In genomic region chr11:70030651-70031320, GRCm38 (mm10) we compare ENCODE assay signal across 18 mouse cellular contexts. TPM values are rescaled to one million over a fixed set of nuclear protein-coding genes. Genes with fewer than 3 reads are reported as not detected.
DNase-seq lines count a peak whose midpoint lies in the region; ATAC-seq and TF ChIP-seq lines count a peak whose summit lies in the region.
"Had no signal": no experiment of that assay in that cellular context is flagged by ENCODE, and none has a peak within 500 bp of the region (broad histone marks: within the 10 kb centered on the region; RNA-seq: fewer than 3 reads in every experiment).

No protein-coding gene starts in this region.

- no peaks in the 10 kb centered on the region for H3K9me3 ChIP-seq in CH12.LX (replicated peaks; ENCODE audit: low read length)
- no peaks in the 10 kb centered on the region for H3K9me3 ChIP-seq in forebrain, embryonic 14.5 days (replicated peaks; ENCODE audit: control insufficient read depth, low read length)
- H3K9me3 ChIP-seq in hindbrain, embryonic 15.5 days = no peaks in the 10 kb centered on the region
- H3K9me3 ChIP-seq in midbrain, embryonic 15.5 days = no peaks in the 10 kb centered on the region
- no peaks in the 10 kb centered on the region for H3K9me3 ChIP-seq in stomach, postnatal 0 days (ENCODE audit: control insufficient read depth, low read length)
- H3K9me3 ChIP-seq: liver, embryonic 12.5 days had no signal

- H3K4me3 ChIP-seq in CH12.LX (replicated peaks in 1 of 3; ENCODE audit: low read depth in 2 of 3, low read length in 2 of 3, poor library complexity in 1 of 3) = peak overlapping the region in 1 of 3 experiments; percentile 56
- H3K4me3 ChIP-seq in forebrain, embryonic 14.5 days (ENCODE audit: low read depth, low read length) = peak overlapping the region; percentile 31
- no peak overlapping the region for H3K4me3 ChIP-seq in hindbrain, embryonic 15.5 days
- peak overlapping the region; percentile 39 for H3K4me3 ChIP-seq in midbrain, embryonic 15.5 days
- no peak overlapping the region for H3K4me3 ChIP-seq in stomach, postnatal 0 days (ENCODE audit: low read depth, low read length)
- H3K4me3 ChIP-seq: liver, embryonic 12.5 days had no signal

- in situ Hi-C loops in CH12.LX (cut with MboI; ENCODE audit: low pct_ligation_motif_present, low pct_unique_long_range_greater_than_20kb, low sequenced_read_pairs) = no loop called here

- peaks cover 19 to 32% of the 10 kb centered on the region in 2 experiments for H3K4me1 ChIP-seq in CH12.LX (ENCODE audit: control insufficient read depth in 1 of 2, insufficient read depth in 2 of 2)
- H3K4me1 ChIP-seq in forebrain, embryonic 14.5 days (ENCODE audit: control insufficient read depth, insufficient read depth, low read length) = peaks cover 43% of the 10 kb centered on the region
- H3K4me1 ChIP-seq in hindbrain, embryonic 15.5 days (replicated peaks) = peaks cover 50% of the 10 kb centered on the region
- H3K4me1 ChIP-seq in midbrain, embryonic 15.5 days = peaks cover 55% of the 10 kb centered on the region
- peaks cover 7% of the 10 kb centered on the region; the same call in 1 of the 2 replicates for H3K4me1 ChIP-seq in stomach, postnatal 0 days (replicated peaks; ENCODE audit: control insufficient read depth, insufficient read depth)

- TF ChIP-seq POLR2A in CH12.LX (IDR thresholded peaks at IDR 0.05; ENCODE audit: low read depth, low read length) = no peak

- H3K4me2 ChIP-seq in CH12.LX (ENCODE audit: insufficient read depth, low read depth, poor library complexity, severe bottlenecking) = peak overlapping the region; percentile 53
- peak overlapping the region; percentile 59 for H3K4me2 ChIP-seq in forebrain, embryonic 14.5 days (ENCODE audit: low read length)
- peak overlapping the region; percentile 66 for H3K4me2 ChIP-seq in hindbrain, embryonic 15.5 days
- H3K4me2 ChIP-seq in midbrain, embryonic 15.5 days = peak overlapping the region; percentile 66
- H3K4me2 ChIP-seq in stomach, postnatal 0 days (replicated peaks; ENCODE audit: low read depth) = no peak overlapping the region
- H3K4me2 ChIP-seq: liver, embryonic 12.5 days had no signal

- ATAC-seq in forebrain, embryonic 14.5 days = no peak
- ATAC-seq in hindbrain, embryonic 15.5 days (ENCODE audit: low FRiP score, low read depth) = no peak
- ATAC-seq in midbrain, embryonic 15.5 days (replicated peaks) = no peak
- ATAC-seq in stomach, postnatal 0 days (ENCODE audit: low FRiP score, low TSS enrichment) = no peak
- ATAC-seq: liver, embryonic 12.5 days; Patski had no signal

- 93% methylated on average over 28 of the region's 28 CpGs for WGBS in forebrain, embryonic 14.5 days
- 84% methylated on average over 28 of the region's 28 CpGs for WGBS in hindbrain, embryonic 15.5 days
- 92% methylated on average over 28 of the region's 28 CpGs for WGBS in midbrain, embryonic 15.5 days
- 93% methylated on average over 28 of the region's 28 CpGs for whole genome bisulfite sequencing in stomach, postnatal 0 days

- TF ChIP-seq EP300 in CH12.LX (IDR thresholded peaks at IDR 0.05; ENCODE audit: low read length) = no peak
- TF ChIP-seq EP300 in stomach, postnatal 0 days (optimal IDR thresholded peaks at IDR 0.05) = no peak

- H3K9ac ChIP-seq in CH12.LX (ENCODE audit: insufficient read depth, low read depth) = peak overlapping the region; percentile 21; the same call in 1 of the 2 replicates
- H3K9ac ChIP-seq in forebrain, embryonic 14.5 days (ENCODE audit: low read length) = peak overlapping the region; percentile 59
- H3K9ac ChIP-seq in hindbrain, embryonic 15.5 days = peak overlapping the region; percentile 50; the same call in 1 of the 2 replicates
- peak overlapping the region; percentile 40; the same call in 1 of the 2 replicates for H3K9ac ChIP-seq in midbrain, embryonic 15.5 days
- H3K9ac ChIP-seq in stomach, postnatal 0 days (ENCODE audit: low read length) = no peak overlapping the region
- H3K9ac ChIP-seq: liver, embryonic 12.5 days had no signal

- no peak for TF ChIP-seq RAD21 in CH12.LX (IDR thresholded peaks at IDR 0.05; ENCODE audit: low read depth, low read length)

- H3K27me3 ChIP-seq in CH12.LX (replicated peaks) = peaks cover 3% of the 10 kb centered on the region
- H3K27me3 ChIP-seq in forebrain, embryonic 14.5 days (replicated peaks; ENCODE audit: control insufficient read depth, insufficient read depth, low read length) = no peaks in the 10 kb centered on the region
- H3K27me3 ChIP-seq in hindbrain, embryonic 15.5 days = no peaks in the 10 kb centered on the region
- H3K27me3 ChIP-seq in midbrain, embryonic 15.5 days (replicated peaks) = no peaks in the 10 kb centered on the region
- H3K27me3 ChIP-seq in stomach, postnatal 0 days (ENCODE audit: control insufficient read depth, insufficient read depth, low read length) = no peaks in the 10 kb centered on the region
- H3K27me3 ChIP-seq: Patski had no signal

- H3K36me3 ChIP-seq in CH12.LX (replicated peaks in 1 of 2; ENCODE audit: control insufficient read depth in 1 of 2, insufficient read depth in 1 of 2, low read length in 1 of 2) = peaks cover 11 to 24% of the 10 kb centered on the region in 2 experiments
- peaks cover 43% of the 10 kb centered on the region for H3K36me3 ChIP-seq in forebrain, embryonic 14.5 days (ENCODE audit: control insufficient read depth, insufficient read depth, low read length)
- peaks cover 33% of the 10 kb centered on the region for H3K36me3 ChIP-seq in hindbrain, embryonic 15.5 days
- H3K36me3 ChIP-seq in midbrain, embryonic 15.5 days (replicated peaks) = peaks cover 28% of the 10 kb centered on the region
- H3K36me3 ChIP-seq in stomach, postnatal 0 days (ENCODE audit: control insufficient read depth, insufficient read depth, low read length) = peaks cover 7% of the 10 kb centered on the region

- dilution Hi-C loops in CH12.LX (cut with MboI; ENCODE audit: extremely low pct_ligation_motif_present, extremely low pct_unique_long_range_greater_than_20kb, low sequenced_read_pairs) = no loop called here

- H3K79me2 ChIP-seq in CH12.LX (replicated peaks; ENCODE audit: control insufficient read depth, extremely low read depth, insufficient read depth, poor library complexity, severe bottlenecking) = no peaks in the 10 kb centered on the region

- H3K27ac ChIP-seq in CH12.LX (ENCODE audit: insufficient read depth, low read depth) = no peak overlapping the region
- peak overlapping the region; percentile 98 for H3K27ac ChIP-seq in forebrain, embryonic 14.5 days (ENCODE audit: low read depth, low read length)
- H3K27ac ChIP-seq in hindbrain, embryonic 15.5 days (replicated peaks) = peak overlapping the region; percentile 96
- H3K27ac ChIP-seq in midbrain, embryonic 15.5 days = peak overlapping the region; percentile 98
- no peak overlapping the region for H3K27ac ChIP-seq in stomach, postnatal 0 days (replicated peaks)
- H3K27ac ChIP-seq: liver, embryonic 12.5 days had no signal

- TF ChIP-seq CTCF in CH12.LX (conservative IDR thresholded peaks at IDR 0.05 in 1 of 2, IDR thresholded peaks at IDR 0.05 in 1 of 2; ENCODE audit: low read depth in 2 of 2, low read length in 2 of 2) = no peak
- no peak for TF ChIP-seq CTCF in stomach, postnatal 0 days (IDR thresholded peaks at IDR 0.05; ENCODE audit: low read depth)

- DNase-seq in CH12.LX (ENCODE audit: extremely low read depth) = no peak
- no peak for DNase-seq in forebrain, embryonic 14.5 days (ENCODE audit: low spot score)
- DNase-seq in adrenal gland, adult 18-20 months (ENCODE audit: low spot score in 2 of 2) = no peak
- DNase-seq in frontal cortex, postnatal 25 days (ENCODE audit: low spot score in 2 of 2) = no peak
- no peak for DNase-seq in stomach, postnatal 0 days (ENCODE audit: low spot score)
- DNase-seq in urinary bladder, postnatal 14 days (ENCODE audit: low spot score) = no peak
- DNase-seq: cerebellum, postnatal 36 days; heart, postnatal 10 days; spleen, adult 18-20 months; thymus, postnatal 4 days had no signal

RNA-seq across cellular contexts. Expression of gene Dlg4, which starts 14.0 kb away (rescaled TPM):
- total RNA-seq in CH12.LX (2012; rRNA removed) (9.8 and 15.3 TPM in 2 replicates), CH12.LX (2014; rRNA removed) (6.1 and 7.3 TPM in 2 replicates)
- polyA plus RNA-seq in CH12.LX (2012; ENCODE audit: insufficient read length, low read depth) = 6.8 and 9.3 TPM in 2 replicates
- 19.3 and 21.0 TPM in 2 replicates for polyA plus RNA-seq in forebrain, embryonic 14.5 days (2014; fragmentation: Nextera tagmentation; extraction: Ambion mirVana)
- polyA plus RNA-seq in hindbrain, embryonic 15.5 days (2015; fragmentation: Nextera tagmentation; extraction: Ambion mirVana) = 23.8 and 24.1 TPM in 2 replicates
- 27.8 and 30.4 TPM in 2 replicates for polyA plus RNA-seq in midbrain, embryonic 15.5 days (2015; fragmentation: Nextera tagmentation; extraction: Ambion mirVana)
- 10 to 100 TPM; 24.6 to 33.0 TPM for total RNA-seq in adrenal gland, adult 18-20 months (2021)
- 2.6 and 3.9 TPM in 2 replicates for polyA plus RNA-seq in stomach, postnatal 0 days (2015; fragmentation: Nextera tagmentation; extraction: Ambion mirVana)

RNA-seq across cellular contexts. Expression of gene Acadvl, which starts 15.6 kb away (rescaled TPM):
- 137 and 148 TPM in 2 replicates for total RNA-seq in CH12.LX (2012; rRNA removed)
- 81.8 and 86.6 TPM in 2 replicates for total RNA-seq in CH12.LX (2014; rRNA removed)
- polyA plus RNA-seq in CH12.LX (2012; ENCODE audit: insufficient read length, low read depth) = 76.9 and 86.4 TPM in 2 replicates
- 53.3 and 58.4 TPM in 2 replicates for polyA plus RNA-seq in forebrain, embryonic 14.5 days (2014; fragmentation: Nextera tagmentation; extraction: Ambion mirVana)
- 58.0 and 62.2 TPM in 2 replicates for polyA plus RNA-seq in hindbrain, embryonic 15.5 days (2015; fragmentation: Nextera tagmentation; extraction: Ambion mirVana)
- polyA plus RNA-seq in midbrain, embryonic 15.5 days (2015; fragmentation: Nextera tagmentation; extraction: Ambion mirVana) = 57.2 and 57.6 TPM in 2 replicates
- total RNA-seq in adrenal gland, adult 18-20 months (2021) = 1,000 to 10,000 TPM in 1 of 2 experiments, 100 to 1,000 TPM in 1; 522 to 1,041 TPM
- 136 and 143 TPM in 2 replicates for polyA plus RNA-seq in stomach, postnatal 0 days (2015; fragmentation: Nextera tagmentation; extraction: Ambion mirVana)

RNA-seq across cellular contexts. Expression of gene Asgr1, which starts 23.1 kb away (rescaled TPM):
- total RNA-seq in CH12.LX (2012; rRNA removed) = not detected in 2 replicates
- not detected in 2 replicates for total RNA-seq in CH12.LX (2014; rRNA removed)
- not detected in 2 replicates for polyA plus RNA-seq in CH12.LX (2012; ENCODE audit: insufficient read length, low read depth)
- polyA plus RNA-seq in forebrain, embryonic 14.5 days (2014; fragmentation: Nextera tagmentation; extraction: Ambion mirVana) = 2.0 and 2.1 TPM in 2 replicates
- polyA plus RNA-seq in hindbrain, embryonic 15.5 days (2015; fragmentation: Nextera tagmentation; extraction: Ambion mirVana) = 2.8 and 4.7 TPM in 2 replicates
- 3.7 and 3.8 TPM in 2 replicates for polyA plus RNA-seq in midbrain, embryonic 15.5 days (2015; fragmentation: Nextera tagmentation; extraction: Ambion mirVana)
- total RNA-seq in adrenal gland, adult 18-20 months (2021) = under 1 TPM in 1 of 2 experiments, not detected in 1; 0.50 TPM
- 0.70 and 0.83 TPM in 2 replicates for polyA plus RNA-seq in stomach, postnatal 0 days (2015; fragmentation: Nextera tagmentation; extraction: Ambion mirVana)
- total RNA-seq: gastrocnemius, adult 8-10 months; heart, adult 8-10 months; megakaryocyte, adult 5-6 weeks had no signal
- polyA plus RNA-seq: lung, embryonic 16.5 days; Patski had no signal

RNA-seq across cellular contexts. Expression of gene Dvl2, which starts 30.4 kb away (rescaled TPM):
- 27.3 and 30.6 TPM in 2 replicates for total RNA-seq in CH12.LX (2012; rRNA removed)
- total RNA-seq in CH12.LX (2014; rRNA removed) = 15.1 and 15.7 TPM in 2 replicates
- polyA plus RNA-seq in CH12.LX (2012; ENCODE audit: insufficient read length, low read depth) = 25.3 and 27.1 TPM in 2 replicates
- 19.7 and 25.7 TPM in 2 replicates for polyA plus RNA-seq in forebrain, embryonic 14.5 days (2014; fragmentation: Nextera tagmentation; extraction: Ambion mirVana)
- 26.4 and 28.7 TPM in 2 replicates for polyA plus RNA-seq in hindbrain, embryonic 15.5 days (2015; fragmentation: Nextera tagmentation; extraction: Ambion mirVana)
- polyA plus RNA-seq in midbrain, embryonic 15.5 days (2015; fragmentation: Nextera tagmentation; extraction: Ambion mirVana) = 30.4 and 31.0 TPM in 2 replicates
- total RNA-seq in adrenal gland, adult 18-20 months (2021) = 10 to 100 TPM; 13.8 to 14.9 TPM
- polyA plus RNA-seq in stomach, postnatal 0 days (2015; fragmentation: Nextera tagmentation; extraction: Ambion mirVana) = 9.8 and 11.1 TPM in 2 replicates

RNA-seq across cellular contexts. Expression of gene Phf23, which starts 35.2 kb away (rescaled TPM):
- total RNA-seq in CH12.LX (2012; rRNA removed) = 67.2 and 81.8 TPM in 2 replicates
- 65.2 and 69.0 TPM in 2 replicates for total RNA-seq in CH12.LX (2014; rRNA removed)
- 93.2 and 99.8 TPM in 2 replicates for polyA plus RNA-seq in CH12.LX (2012; ENCODE audit: insufficient read length, low read depth)
- polyA plus RNA-seq in forebrain, embryonic 14.5 days (2014; fragmentation: Nextera tagmentation; extraction: Ambion mirVana) = 49.4 and 49.6 TPM in 2 replicates
- polyA plus RNA-seq in hindbrain, embryonic 15.5 days (2015; fragmentation: Nextera tagmentation; extraction: Ambion mirVana) = 56.1 and 62.2 TPM in 2 replicates
- polyA plus RNA-seq in midbrain, embryonic 15.5 days (2015; fragmentation: Nextera tagmentation; extraction: Ambion mirVana) = 57.1 and 58.8 TPM in 2 replicates
- total RNA-seq in adrenal gland, adult 18-20 months (2021) = 10 to 100 TPM; 51.5 to 57.5 TPM
- 34.4 and 38.5 TPM in 2 replicates for polyA plus RNA-seq in stomach, postnatal 0 days (2015; fragmentation: Nextera tagmentation; extraction: Ambion mirVana)

Comparison
In these comparisons a context has a peak if more than half of its experiments do, and no peak if none do; other contexts are left out.
1. H3K27ac ChIP-seq: peak in forebrain, embryonic 14.5 days (single experiment), hindbrain, embryonic 15.5 days (single experiment) and midbrain, embryonic 15.5 days (single experiment); none in CH12.LX (single experiment) and stomach, postnatal 0 days (single experiment).
2. H3K4me3 ChIP-seq: peak in forebrain, embryonic 14.5 days (single experiment) and midbrain, embryonic 15.5 days (single experiment); none in hindbrain, embryonic 15.5 days (single experiment) and stomach, postnatal 0 days (single experiment).